Mouse (Mus musculus): ENCODE measurements around the gene Lima1.
"Not testable (repeated sequence)": the region's sequence is repeated elsewhere in the genome, so short reads cannot be mapped to it uniquely, and the experiment has no call there.

The Lima1 gene

DNA sequence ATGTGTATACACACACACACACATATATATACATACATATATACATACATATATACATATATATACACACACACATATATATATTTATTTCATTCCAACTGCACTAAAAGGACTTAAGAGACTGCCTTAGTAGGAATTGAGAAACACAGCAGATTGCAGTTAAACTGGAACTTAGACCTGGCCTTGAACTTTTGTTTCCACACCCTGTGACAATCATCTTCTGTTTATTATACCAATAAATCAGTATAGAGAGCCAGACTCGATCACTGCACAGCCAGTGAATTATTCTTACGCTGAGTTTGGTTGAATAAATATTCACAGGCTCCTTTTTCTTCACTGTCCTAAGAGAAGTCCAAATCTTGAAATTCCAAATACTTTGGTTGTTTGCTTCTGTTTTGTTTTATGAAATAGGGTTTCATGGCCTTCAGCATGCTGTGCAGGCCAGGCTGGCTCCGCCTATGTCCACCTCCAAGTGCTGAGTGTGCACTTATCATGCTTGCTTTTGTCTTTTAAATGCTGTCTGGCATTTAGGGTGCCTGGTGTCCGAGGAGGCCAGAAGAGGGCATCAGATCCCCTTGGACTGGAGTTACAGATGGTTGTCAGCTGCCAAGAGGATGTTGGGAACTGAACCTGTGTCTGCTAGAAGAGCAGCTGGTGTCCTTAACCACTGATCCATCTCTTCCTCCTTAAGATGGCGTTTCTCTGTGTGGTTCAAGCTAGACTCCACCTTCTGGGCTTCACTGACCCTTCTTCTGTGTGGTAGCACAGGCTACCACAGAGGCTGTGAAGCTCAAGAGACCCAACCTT lies 41.4 kb downstream of the Lima1 start:
- no peak for DNase-seq

GRCm38 (mm10) chr15:99831535-99831934 lies 43.7 kb downstream of the Lima1 start:
- peak; percentile 47 for DNase-seq

DNA sequence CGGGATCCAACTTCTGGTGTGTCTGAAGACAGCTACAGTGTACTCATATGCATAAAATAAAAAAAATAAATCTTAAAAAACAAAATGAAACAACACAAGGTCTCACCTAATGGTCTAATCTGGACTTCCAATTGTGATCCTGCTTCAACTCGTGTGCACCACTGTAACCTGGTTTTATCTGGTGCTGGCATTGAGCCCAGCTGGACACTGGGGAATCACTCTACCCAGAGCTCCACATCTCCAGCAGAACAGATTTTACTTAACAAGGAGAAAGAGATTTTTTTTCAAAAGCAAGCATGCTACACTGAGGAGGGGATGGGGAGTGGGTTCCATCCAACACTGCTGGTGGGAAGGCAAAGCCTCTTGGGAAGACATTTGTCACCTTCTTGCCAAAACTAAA lies 47.2 kb downstream of the Lima1 start:
- no peak for DNase-seq

DNA sequence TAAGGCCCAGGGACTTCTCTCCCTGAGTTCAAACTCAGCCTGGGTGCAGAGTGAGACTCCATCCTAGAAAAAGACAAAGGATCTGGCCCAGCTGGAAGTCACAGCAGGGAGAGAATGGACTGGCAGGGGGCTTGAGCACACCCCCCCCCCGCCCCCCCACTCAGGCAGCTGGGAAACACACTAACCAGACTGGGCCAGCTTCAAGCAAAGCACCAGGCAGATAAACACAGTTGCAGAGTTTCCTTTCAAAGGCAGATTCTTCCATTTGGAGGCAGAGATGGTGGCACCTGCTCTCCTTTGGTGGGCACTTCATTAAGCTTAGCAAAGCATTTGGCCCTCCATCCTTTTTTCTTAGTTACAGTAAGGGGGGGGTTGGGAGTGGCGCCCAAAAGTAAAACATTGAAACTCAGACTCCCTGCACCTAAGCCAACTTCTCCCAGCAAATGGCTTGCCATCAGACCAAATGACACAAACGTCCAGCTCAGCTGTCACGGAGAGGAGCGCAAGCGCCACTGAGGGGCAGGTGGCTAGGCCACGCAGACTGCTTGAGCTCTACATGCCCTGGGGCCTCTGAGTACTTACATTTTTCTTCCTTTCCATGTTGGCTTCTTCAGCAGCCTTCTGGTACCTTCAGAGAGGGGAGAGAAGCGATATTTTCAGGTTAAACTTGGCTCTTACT lies 48.9 kb downstream of the Lima1 start:
- DNase-seq = no peak

- no peak for DNase-seq
Observed at GRCm38 (mm10) chr15:99825211-99825610, 50.0 kb downstream of the Lima1 start.

DNA sequence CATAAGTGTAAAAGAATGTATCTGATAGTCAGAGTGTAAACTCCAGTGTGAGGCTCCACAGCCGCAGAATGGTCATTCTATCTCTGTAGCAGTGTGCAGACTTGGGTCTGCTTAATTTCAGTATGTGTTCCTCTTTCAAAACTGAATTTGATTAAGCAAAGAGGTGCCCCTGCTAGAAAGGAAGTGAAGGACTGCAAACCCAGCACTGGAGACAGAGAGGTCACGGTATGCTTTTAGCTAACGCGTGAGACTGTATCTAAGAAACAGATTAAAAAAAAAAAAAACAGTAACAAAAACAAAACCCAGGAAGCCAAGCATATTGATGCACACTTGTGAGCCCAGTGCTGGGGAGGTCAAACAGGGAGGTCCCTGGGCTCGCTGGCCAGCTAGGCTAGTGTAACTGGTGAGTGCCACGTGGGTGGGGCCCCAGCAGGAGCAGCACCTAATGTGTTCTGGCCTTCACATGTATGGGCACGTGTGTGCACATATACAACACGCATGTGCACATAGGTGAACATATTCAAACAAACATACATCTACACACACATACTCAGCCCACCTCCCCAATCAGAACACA lies 51.8 kb downstream of the Lima1 start:
- DNase-seq = no peak

- DNase-seq = not testable (repeated sequence)
Observed at GRCm38 (mm10) chr15:99822501-99822900, 52.8 kb downstream of the Lima1 start.

DNA sequence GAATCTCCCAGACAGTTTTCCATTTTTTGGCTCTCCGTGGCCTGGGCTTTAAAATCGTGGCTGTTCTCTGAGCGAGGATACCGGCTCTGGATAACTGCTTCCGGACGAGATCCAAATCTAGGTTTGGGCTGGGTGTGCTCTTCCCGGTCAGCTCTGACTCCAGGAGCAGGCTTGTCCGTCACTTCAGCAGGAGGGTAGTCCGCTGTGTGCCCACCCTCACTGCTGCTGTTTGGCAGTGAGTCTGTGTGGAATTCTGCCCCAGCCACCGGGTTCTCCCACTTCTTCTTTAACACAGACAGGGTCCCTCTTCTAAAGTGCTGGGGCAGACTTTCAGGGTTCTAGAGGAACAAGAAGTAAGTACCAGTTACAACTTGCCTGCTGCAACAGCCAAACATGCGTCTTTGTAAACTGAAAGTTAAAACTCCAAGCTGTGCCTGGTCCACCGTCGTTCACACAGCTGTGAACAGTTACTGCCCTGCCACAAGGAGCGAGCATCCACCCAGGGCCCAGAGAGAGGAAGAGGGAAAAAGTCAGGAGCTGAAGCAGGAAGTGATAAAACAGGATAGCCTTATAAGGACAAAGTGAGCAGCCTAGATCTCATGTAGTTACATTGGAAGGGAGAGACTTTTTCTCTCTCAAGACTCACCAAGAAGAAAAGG lies 55.5 kb downstream of the Lima1 start:
- peak; percentile 63 for DNase-seq

GRCm38 (mm10) chr15:99819109-99819440 lies 56.2 kb downstream of the Lima1 start:
- DNase-seq = no peak

DNA sequence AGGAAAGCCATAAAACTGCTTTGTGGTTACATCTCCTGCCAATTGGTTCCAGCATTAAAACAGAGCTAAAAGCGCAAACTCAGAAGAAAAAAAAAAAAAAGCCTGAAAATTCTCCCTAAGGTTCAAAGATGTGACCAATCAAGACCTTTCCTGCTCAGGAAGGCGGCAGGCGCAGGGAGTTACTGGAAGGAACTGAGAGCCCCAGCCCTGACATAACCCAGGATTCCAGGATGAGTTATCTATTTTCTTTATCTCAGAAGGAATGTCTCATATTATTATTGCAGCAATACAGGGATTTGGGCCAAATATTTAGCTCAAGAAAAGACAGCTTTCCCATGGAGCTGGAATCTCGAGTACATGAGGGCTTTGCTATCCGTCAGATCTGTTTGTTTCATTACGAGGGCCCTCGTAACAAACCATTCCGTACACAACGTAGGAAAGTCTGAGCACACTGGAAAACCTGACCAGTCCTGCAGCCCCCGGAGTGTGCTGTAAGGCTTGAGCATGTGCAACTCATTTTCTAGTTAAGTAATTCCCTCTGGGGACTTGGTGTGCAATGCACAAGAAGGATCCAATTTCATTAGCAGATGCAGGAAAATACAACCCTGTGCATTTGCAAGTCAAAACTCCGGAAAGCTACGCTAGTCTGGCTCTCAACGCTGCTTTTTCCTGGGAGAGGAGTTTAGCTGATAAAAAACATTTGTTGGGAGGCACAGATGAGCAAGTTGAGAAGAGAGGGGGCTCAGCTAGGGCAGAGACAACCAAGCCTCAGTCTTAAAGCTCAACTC lies 56.7 kb downstream of the Lima1 start:
- peak; percentile 32 for DNase-seq

GRCm38 (mm10) chr15:99817343-99818235 lies 57.7 kb downstream of the Lima1 start:
- DNase-seq = no peak

DNA sequence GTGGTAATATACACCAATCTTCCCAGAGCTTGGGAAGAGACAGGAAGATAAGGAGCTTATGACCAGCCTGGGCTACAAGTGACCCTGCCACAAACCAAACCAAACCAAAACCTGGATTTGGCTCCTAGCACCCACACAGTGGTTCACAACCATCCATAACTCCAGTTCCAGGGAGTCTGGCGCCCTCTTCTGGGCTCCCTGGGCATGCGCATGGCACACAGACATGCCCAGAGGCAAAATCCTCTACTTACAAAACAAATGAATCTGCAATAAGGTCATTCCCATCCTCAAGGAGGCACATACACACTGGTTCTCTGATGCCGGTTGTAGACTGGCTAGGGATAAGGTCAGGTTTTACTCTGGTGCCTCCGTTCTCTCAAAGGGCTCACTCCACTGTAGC lies 59.3 kb downstream of the Lima1 start:
- no peak for DNase-seq

- DNase-seq = peak; percentile 37
Observed at GRCm38 (mm10) chr15:99814554-99815260, 60.5 kb downstream of the Lima1 start.

GRCm38 (mm10) chr15:99813639-99814038 lies 61.6 kb downstream of the Lima1 start:
- no peak for DNase-seq

GRCm38 (mm10) chr15:99812097-99812496 lies 63.2 kb downstream of the Lima1 start:
- no peak for DNase-seq

DNA sequence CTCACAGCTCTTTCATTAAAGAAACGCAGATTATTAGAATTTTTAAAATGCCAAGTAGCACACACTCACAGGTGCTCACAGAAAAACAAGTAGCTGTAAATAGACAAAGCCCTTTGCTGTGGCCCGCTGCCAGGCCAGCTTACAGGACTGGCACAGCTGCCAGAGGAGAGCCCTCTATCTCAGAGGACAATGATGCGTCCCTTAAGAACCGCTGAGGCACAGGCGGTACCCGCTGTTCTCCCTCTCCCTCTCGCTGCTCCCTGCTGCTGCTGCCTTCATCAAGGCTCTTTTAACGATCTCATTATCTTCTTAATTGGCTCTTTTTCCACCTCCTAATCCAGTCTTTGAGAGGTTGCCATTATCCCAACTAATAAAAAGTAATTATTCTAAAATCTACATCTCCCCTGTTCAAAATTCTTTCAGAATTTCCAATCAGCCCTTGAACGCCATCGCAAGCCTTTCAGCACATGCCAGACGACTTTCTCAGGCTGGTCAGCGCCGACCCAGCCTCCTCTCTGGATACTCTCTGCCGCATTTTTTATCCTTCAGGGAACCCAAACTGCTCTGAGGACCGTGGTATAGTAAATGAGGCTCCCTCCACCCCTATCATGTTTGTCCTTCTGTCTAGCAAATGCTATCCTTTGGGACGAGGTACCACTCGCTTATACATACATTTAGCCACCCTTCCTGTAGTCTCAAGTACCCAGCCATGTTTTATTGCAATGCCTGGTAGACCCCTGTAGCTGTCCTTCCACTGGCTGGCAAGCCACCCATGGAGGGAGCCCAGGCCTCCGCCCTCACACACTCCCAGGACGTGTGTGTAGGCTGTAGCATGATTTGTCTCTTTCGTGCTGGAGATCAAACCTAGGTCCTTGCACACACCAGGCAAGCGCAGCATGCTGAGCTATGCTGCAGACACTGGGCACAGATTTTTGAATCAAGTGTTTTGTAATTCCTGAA lies 67.2 kb downstream of the Lima1 start:
- peak; percentile 28 for DNase-seq

- no peak for DNase-seq
Observed at GRCm38 (mm10) chr15:99806171-99806570, 69.1 kb downstream of the Lima1 start.

- no peak for DNase-seq
Observed at GRCm38 (mm10) chr15:99805673-99806072, 69.6 kb downstream of the Lima1 start.

DNA sequence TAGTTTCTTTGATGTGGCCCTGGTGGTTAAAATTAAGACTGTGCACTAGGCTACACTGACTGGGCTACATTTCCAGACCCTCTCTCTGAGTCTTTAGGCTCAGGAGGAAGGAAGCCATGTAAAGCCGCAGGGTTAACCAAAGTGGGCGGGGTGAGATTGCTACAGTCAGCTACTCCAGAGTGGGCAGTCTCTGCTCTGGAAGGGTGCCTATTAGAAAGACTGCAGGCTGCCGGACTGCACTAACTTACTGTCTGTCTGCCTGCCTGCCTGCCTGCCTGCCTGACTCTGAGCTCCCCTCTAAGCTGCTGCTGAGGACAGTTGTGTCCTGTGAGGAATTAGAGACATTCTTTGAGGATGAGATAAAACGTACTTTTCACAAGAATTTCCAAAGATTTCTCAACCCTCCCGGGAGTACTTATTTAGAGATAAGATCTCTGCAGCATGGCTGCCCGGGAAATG lies 72.0 kb downstream of the Lima1 start:
- DNase-seq = peak; percentile 57
